Mouse (Mus musculus): Measurements from ENCODE around the gene Ctdspl.

- TF ChIP-seq CTCF (IDR thresholded peaks at IDR 0.05; ENCODE audit: borderline replicate concordance, control insufficient read depth, extremely low read depth, insufficient read depth, low read length, poor library complexity): no peak
- 0 out of 2 replicates have a peak, but pooled peaks have one; percentile 4 for TF ChIP-seq POLR2A (IDR thresholded peaks at IDR 0.05; ENCODE audit: control insufficient read depth, extremely low read depth, insufficient read depth, low read length, poor library complexity)
Measured at GRCm38 (mm10) chr9:118924554-118925085, 1.6 kb upstream of the Ctdspl start.
